Mouse (Mus musculus) limb, embryonic 15.5 days (tissue): ENCODE results near the gene Tmem242. TPM values are rescaled to one million over a fixed set of nuclear protein-coding genes. Genes with fewer than 3 reads are reported as not detected.
"Not testable (repeated sequence)": the region's sequence is repeated elsewhere in the genome, so short reads cannot be mapped to it uniquely, and the experiment has no call there.

Source experiments
- ATAC-seq: fragments of 200-750 bp; cut with Nextera tagmentation; 2 replicates; pipeline ENCODE4 v1.8.0; 2017; ENCODE audit warnings: low read depth, moderate TSS enrichment; ENCODE audit not compliant: insufficient number of reproducible peaks, low FRiP score, low TSS enrichment
- H3K27ac ChIP-seq: fragments of 300-500 bp; sonication (generic); 2 replicates; pipeline ENCODE4 v1.5.1; 2015; ENCODE audit warnings: moderate library complexity, mild to moderate bottlenecking, inconsistent platforms
- H3K27me3 ChIP-seq: fragments of 300-500 bp; sonication (generic); 2 replicates; pipeline ENCODE4 v1.6.1; 2015; ENCODE audit warnings: inconsistent platforms
- H3K36me3 ChIP-seq: fragments of 300-500 bp; sonication (generic); 2 replicates; pipeline ENCODE4 v1.6.1; 2015; ENCODE audit warnings: inconsistent platforms
- H3K4me1 ChIP-seq: fragments of 300-500 bp; sonication (generic); 2 replicates; pipeline ENCODE4 v1.6.1; 2015; ENCODE audit warnings: inconsistent platforms
- H3K4me2 ChIP-seq: fragments of 300-500 bp; sonication (generic); 2 replicates; pipeline ENCODE4 v1.6.1; 2015; ENCODE audit warnings: mild to moderate bottlenecking, inconsistent platforms
- H3K4me3 ChIP-seq: fragments of 300-500 bp; sonication (generic); 2 replicates; pipeline ENCODE4 v1.5.1; 2015; ENCODE audit warnings: mild to moderate bottlenecking, inconsistent platforms
- H3K9ac ChIP-seq: fragments of 300-500 bp; sonication (generic); 2 replicates; pipeline ENCODE4 v1.6.1; 2015; ENCODE audit warnings: inconsistent platforms
- H3K9me3 ChIP-seq: fragments of 300-500 bp; sonication (generic); 2 replicates; pipeline ENCODE4 v1.6.1; 2016; ENCODE audit warnings: inconsistent platforms
- whole genome bisulfite sequencing: fragments of 180-500 bp; shearing (Covaris S2); methylation state at CpG from one replicate; pipeline ENCODE4 v1.1.7; 2015; 5-methylcytosine and 5-hydroxymethylcytosine counted together
- polyA plus RNA-seq: library from polyadenylated mRNA; unstranded; fragments of >200 nt; fragmentation: Nextera tagmentation; extraction: Ambion mirVana; gene quantifications from 2 replicates; pipeline ENCODE4 v1.2.1, GENCODE M21; 2015

Gene Tmem242
- polyA plus RNA-seq, 1 experiment from 2014 or later = 116 TPM

DNA sequence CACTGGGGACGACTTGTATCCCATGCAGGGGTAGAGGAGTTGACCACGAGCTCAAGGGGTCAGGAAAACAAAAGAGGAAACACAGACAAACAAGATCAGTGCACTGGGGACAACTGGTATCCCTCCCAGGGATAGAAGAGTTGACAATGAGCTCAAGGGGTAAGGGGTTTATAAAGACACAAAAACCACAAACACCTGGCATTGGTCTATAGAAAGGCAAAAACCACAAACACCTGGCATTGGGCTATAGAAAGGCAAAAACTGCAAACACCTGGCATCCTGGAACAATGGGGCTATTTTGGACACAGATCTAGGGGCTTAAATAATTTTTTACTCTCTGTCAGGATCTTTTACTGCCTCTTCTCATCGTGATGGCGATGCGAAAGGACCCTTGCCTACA is 2.3 kb upstream of the Tmem242 start:
- ATAC-seq, H3K27ac ChIP-seq, H3K9me3 ChIP-seq, H3K36me3 ChIP-seq, H3K4me2 ChIP-seq, H3K4me3 ChIP-seq, H3K9ac ChIP-seq, H3K27me3 ChIP-seq, H3K4me1 ChIP-seq: not testable (repeated sequence)
- 75% methylated on average over 5 of the region's 5 CpGs for WGBS

DNA sequence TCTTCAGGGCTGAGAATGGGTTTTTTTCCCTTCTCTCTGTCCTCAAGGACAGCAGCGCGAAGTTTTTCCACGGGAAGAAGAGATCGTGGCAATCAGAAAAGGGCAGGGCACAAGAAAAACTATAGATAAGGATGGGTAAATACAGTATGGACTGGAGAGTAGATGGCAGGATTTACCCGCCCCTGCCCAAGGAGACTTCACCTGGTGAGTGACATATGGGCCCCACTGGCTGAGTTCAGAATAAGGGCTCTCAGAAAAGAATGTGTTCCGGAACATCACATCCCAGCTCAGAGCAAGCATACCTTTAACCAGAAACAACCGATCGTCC is 264 bp downstream of the Tmem242 start:
- Histone ChIP-seq H3K9ac (peak overlapping the region; percentile 82), H3K36me3 (no peaks in the 10 kb centered on the region), H3K4me3 (peak overlapping the region; percentile 69), H3K27me3 (no peaks in the 10 kb centered on the region), H3K27ac (peak overlapping the region; percentile 50; the same call in 1 of the 2 replicates), H3K4me1 (peaks cover 10% of the 10 kb centered on the region), H3K9me3 (no peaks in the 10 kb centered on the region), H3K4me2 (peak overlapping the region; percentile 58)
- ATAC-seq = no peak
- WGBS = under 1% methylated on average over 8 of the region's 8 CpGs

DNA sequence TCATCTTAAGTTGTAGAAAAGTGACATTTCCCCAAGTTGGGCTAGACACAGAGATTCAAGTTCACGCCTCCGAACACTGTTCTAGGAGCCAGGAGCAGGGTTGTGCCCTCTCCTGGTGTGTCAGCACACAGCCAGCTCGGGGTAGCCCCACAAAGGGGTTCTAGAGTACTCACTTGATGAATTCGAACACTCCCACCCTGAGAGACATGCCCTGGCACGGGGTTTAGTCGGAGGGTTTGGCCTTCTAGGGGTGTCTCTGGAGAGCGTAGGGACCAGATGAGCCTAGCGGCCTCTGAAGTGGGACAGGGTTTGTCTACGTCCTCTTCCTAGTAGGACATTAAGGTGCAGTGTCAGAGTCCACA is 10.3 kb downstream of the Tmem242 start:
- Histone ChIP-seq H3K27ac (no peak overlapping the region), H3K4me3 (no peak overlapping the region), H3K9me3 (no peaks in the 10 kb centered on the region), H3K4me2 (no peak overlapping the region), H3K27me3 (no peaks in the 10 kb centered on the region), H3K36me3 (peaks cover 30% of the 10 kb centered on the region), H3K9ac (no peak overlapping the region), H3K4me1 (no peaks in the 10 kb centered on the region; the same call in 1 of the 2 replicates)
- WGBS = 73% methylated on average over 9 of the region's 9 CpGs
- ATAC-seq = no peak

DNA sequence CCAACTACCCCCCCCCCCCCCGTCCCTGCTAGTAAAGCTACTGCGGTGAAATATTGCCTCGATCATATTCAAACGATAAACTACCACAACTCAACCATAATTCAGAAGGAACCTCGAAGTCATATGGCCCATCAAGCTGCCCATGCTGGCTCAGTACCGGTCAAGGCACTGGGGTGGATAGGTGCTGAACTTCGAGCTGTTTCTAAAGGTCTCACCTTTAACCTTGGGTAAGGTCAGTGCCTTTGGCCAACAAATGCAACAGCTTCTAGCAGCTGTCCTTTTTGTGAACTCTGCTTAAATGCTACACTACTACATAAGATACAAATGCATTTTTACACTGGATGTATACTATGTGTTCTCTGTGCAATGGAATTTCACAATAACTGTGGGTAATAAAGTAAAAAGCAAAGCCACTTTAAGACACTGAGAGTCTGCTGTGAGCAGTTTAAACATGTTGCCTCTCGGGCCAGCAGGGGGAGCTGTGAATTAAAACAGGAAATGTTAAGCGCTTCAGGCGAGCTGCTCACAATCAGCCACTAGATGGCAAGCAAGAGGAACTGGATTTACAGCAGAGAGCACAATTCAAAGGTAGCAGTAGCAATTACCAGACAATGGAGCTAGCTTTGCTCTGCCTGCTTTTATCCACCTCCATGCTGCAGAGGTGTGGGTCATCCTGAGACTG is 10.8 kb downstream of the Tmem242 start:
- Histone ChIP-seq H3K27ac (no peak overlapping the region), H3K4me3 (no peak overlapping the region), H3K4me1 (no peaks in the 10 kb centered on the region; the same call in 1 of the 2 replicates), H3K4me2 (no peak overlapping the region), H3K36me3 (peaks cover 30% of the 10 kb centered on the region), H3K9ac (no peak overlapping the region), H3K27me3 (no peaks in the 10 kb centered on the region), H3K9me3 (no peaks in the 10 kb centered on the region)
- ATAC-seq = no peak
- WGBS = 56% methylated on average over 10 of the region's 10 CpGs

DNA sequence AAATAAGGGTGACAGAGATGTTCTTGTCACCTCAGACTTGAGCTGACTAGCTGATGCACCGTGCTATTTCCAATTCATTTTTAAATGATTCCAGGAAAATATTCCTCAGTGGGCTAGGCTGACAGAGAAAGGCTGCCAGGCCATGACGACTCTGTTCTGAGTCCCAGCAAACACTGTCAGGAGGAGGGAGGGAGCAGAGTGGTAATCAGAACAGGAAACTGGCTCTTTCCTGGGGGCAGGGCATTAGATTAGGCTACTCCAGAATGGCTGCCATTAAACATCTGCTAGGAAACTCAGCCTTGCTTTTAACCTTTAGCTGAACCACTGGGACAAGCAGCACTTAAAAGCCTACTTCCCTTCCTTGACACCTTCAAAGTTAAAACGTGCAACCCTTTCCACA is 14.9 kb downstream of the Tmem242 start:
- H3K4me3 ChIP-seq = no peak overlapping the region
- no peak overlapping the region for H3K4me2 ChIP-seq
- peaks cover 16% of the 10 kb centered on the region for H3K36me3 ChIP-seq
- no peaks in the 10 kb centered on the region for H3K9me3 ChIP-seq
- H3K9ac ChIP-seq = no peak overlapping the region
- no peak overlapping the region for H3K27ac ChIP-seq
- WGBS = 38% methylated on average over 3 of the region's 3 CpGs
- no peak for ATAC-seq
- peaks cover 4% of the 10 kb centered on the region; the same call in 1 of the 2 replicates for H3K4me1 ChIP-seq
- H3K27me3 ChIP-seq = no peaks in the 10 kb centered on the region

DNA sequence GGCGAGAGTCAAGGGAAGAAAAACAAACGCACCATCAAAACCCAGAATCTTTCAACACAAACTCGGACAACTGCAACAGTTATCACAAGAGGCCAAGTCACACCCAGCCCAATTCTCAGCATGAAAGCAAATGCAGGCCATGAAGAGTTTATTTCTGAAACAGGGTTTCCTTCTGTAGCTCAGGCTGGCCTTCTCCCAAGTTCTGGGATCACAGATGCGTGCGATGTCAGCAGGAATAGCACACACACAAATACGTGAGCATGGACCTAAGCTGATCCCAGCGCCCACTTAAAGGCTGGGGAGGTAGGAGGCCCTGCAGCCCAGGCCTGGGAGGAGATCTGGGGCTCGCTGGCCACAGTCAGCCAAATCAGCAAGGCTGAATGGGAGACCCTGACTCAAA is 15.9 kb downstream of the Tmem242 start:
- H3K4me3 ChIP-seq = no peak overlapping the region
- H3K9me3 ChIP-seq = no peaks in the 10 kb centered on the region
- H3K9ac ChIP-seq = no peak overlapping the region
- H3K27ac ChIP-seq = no peak overlapping the region
- H3K27me3 ChIP-seq = no peaks in the 10 kb centered on the region
- H3K36me3 ChIP-seq = peaks cover 17% of the 10 kb centered on the region
- peaks cover 4% of the 10 kb centered on the region; the same call in 1 of the 2 replicates for H3K4me1 ChIP-seq
- no peak for ATAC-seq
- no peak overlapping the region for H3K4me2 ChIP-seq
- WGBS = 80% methylated on average over 8 of the region's 8 CpGs

DNA sequence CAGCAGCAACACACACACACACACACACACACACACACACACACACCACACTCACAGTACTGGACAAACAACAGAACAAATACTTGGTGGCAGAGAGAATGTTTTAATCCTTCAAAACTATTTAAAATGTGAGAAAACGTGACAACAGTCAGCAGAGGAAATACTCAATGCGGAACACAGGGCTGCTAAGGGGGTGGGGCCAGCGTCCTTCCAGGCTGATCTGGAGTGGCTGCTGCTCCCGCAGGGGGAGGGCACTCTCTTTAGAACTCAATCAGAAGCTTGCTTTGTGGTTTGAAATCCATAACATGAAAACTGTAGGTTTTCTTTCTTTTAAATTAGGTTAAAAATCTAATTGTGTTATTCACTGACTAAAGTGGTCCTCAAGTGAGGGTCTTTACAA is 18.2 kb downstream of the Tmem242 start:
- peaks cover 4% of the 10 kb centered on the region; the same call in 1 of the 2 replicates for H3K4me1 ChIP-seq
- H3K4me3 ChIP-seq = no peak overlapping the region
- H3K27ac ChIP-seq = no peak overlapping the region
- 49% methylated on average over 4 of the region's 4 CpGs for WGBS
- no peak for ATAC-seq
- H3K9me3 ChIP-seq = no peaks in the 10 kb centered on the region
- no peaks in the 10 kb centered on the region for H3K27me3 ChIP-seq
- H3K9ac ChIP-seq = no peak overlapping the region
- no peak overlapping the region for H3K4me2 ChIP-seq
- peaks cover 28% of the 10 kb centered on the region for H3K36me3 ChIP-seq

DNA sequence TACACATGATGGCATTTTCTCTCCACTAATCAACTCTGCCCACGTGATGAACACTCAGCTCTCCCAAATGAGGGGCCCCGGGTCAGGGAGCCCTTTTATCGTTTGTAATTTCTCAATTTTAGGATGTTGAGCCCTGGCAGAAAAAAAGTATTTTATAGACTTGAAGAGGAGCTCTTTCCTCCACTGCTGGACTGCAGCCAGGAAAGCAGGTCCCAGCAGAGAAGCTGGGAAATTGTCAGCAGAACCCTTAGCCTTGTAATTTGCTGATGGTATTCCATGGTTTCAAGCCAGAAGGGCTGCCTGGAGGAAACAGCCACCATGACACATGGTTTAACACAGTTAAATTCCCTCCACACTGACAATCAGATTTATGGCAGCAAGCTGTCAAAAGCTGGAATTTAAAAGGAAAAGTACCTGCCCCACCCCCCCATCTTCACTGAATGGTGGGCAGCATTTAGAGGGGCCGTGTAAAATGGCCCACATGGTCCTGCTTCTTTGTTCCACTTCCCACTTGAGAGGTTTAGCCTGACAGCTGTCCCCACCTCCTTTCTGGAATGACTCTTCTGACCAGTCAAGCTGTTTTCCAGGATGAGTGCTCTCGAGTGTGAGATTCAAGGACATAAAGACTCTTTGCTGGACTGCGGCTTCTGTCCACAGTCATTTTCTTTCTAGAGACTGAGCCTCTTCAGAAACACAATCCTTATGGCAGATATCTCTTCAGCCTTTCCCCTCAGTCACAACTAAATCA is 20.1 kb downstream of the Tmem242 start:
- Histone ChIP-seq H3K9ac (no peak overlapping the region), H3K4me2 (no peak overlapping the region), H3K27ac (no peak overlapping the region), H3K4me1 (peaks cover 4% of the 10 kb centered on the region; the same call in 1 of the 2 replicates), H3K27me3 (no peaks in the 10 kb centered on the region), H3K4me3 (no peak overlapping the region), H3K9me3 (no peaks in the 10 kb centered on the region), H3K36me3 (peaks cover 28% of the 10 kb centered on the region)
- WGBS = 68% methylated on average over 6 of the region's 6 CpGs
- no peak for ATAC-seq

DNA sequence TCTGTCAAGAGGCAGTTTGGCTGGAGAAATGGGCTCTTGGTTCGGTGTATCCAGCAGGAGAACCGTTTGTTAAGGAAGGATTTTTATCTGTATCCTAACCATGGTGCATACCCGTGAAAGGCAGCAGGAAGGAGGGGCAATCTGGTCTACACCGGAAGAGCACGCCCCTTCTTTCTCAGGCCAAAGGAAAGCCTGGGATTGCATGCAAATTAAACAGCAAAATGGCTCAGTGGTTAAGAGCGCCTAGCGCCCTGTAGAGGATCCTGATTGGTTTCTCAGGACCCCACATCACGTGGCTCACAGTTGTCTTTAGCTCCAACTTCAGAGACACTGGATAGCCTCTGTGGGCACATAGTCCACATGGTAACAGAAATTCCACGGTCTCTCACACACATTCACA is 21.0 kb downstream of the Tmem242 start:
- Histone ChIP-seq H3K4me3 (no peak overlapping the region), H3K4me1 (peaks cover 4% of the 10 kb centered on the region; the same call in 1 of the 2 replicates), H3K9ac (no peak overlapping the region), H3K9me3 (no peaks in the 10 kb centered on the region), H3K36me3 (peaks cover 28% of the 10 kb centered on the region), H3K27ac (no peak overlapping the region), H3K27me3 (no peaks in the 10 kb centered on the region), H3K4me2 (no peak overlapping the region)
- WGBS = 91% methylated on average over 9 of the region's 9 CpGs
- ATAC-seq = no peak

DNA sequence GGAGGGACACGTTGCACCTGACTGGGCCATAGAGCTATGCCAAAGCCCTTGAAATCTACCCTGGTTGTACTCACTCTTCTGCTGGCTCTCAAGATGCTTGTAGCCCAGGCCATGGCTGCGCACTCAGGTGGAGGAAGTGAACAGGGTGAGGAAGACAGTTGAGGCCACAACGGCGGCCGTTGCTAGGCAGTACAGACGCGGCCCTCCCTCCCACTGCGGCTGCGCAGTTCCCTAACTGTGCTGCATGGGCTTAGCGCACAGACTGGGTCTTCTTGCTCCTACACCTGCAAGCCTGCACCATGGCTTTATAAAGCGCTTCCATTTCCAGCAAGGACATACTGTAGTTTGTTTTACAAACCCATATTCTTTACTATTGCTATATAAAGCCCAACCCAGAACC is 21.5 kb downstream of the Tmem242 start, which contains the start of gene Ldhal6b:
Gene Ldhal6b (minus strand): TSS at position 223 of the 400 bp plus-strand sequence.
- Histone ChIP-seq H3K4me2 (no peak within 1 kb of the TSS), H3K4me1 (peaks cover 4% of the 10 kb centered on the region; the same call in 1 of the 2 replicates), H3K27me3 (no peaks in the 10 kb centered on the region), H3K4me3 (no peak within 1 kb of the TSS), H3K27ac (no peak within 1 kb of the TSS), H3K36me3 (peaks cover 28% of the 10 kb centered on the region), H3K9me3 (no peaks in the 10 kb centered on the region), H3K9ac (no peak within 1 kb of the TSS)
- WGBS = 97% methylated on average over 11 of the region's 11 CpGs
- ATAC-seq = no peak

DNA sequence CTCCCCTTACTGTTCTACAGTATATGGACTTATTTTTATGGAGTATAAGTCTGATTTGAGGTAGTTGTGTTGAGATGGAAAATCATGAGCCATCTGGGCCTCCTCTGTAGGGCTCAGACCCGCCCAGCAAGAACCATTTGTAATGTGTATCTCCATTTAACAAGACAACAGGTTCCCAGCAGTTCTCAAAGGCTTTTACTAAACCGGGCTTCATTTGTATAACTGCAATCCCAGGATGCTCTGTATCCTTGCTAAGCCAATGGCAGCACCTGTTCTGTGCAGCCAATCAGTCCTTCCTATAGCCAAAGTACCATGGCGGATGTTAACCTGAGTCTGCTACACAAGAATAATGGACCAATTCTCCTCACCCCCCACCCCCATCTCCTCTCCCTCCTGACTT is 23.5 kb downstream of the Tmem242 start:
- ATAC-seq = no peak
- H3K4me2 ChIP-seq = no peak overlapping the region
- H3K27me3 ChIP-seq = no peaks in the 10 kb centered on the region
- no peaks in the 10 kb centered on the region for H3K4me1 ChIP-seq
- H3K4me3 ChIP-seq = no peak overlapping the region
- WGBS = 81% methylated on average over 3 of the region's 3 CpGs
- H3K9ac ChIP-seq = no peak overlapping the region
- peaks cover 22% of the 10 kb centered on the region for H3K36me3 ChIP-seq
- H3K27ac ChIP-seq = no peak overlapping the region
- no peaks in the 10 kb centered on the region for H3K9me3 ChIP-seq

DNA sequence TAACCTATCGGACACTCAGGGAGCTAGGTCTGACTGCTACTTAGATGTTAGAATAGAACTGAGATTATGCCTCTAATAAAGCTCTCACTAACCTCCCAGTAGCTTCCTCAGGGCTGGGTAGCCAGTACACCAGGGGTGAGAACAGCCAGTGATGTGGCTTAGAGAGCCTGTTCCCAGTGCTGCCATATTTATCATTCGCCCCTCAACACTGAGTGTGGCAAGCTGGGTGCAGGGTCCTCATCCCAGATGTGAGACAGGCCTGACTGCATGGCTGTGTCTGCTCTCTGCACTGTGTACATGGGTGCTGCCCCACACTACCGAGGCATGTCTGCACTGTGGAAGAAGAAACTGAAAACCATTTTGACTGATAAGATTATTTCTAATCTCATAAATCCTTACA is 26.0 kb downstream of the Tmem242 start:
- peaks cover 25% of the 10 kb centered on the region for H3K36me3 ChIP-seq
- WGBS = 91% methylated on average over 3 of the region's 3 CpGs
- ATAC-seq = no peak

More for the DNA sequence above, 26.0 kb downstream of the Tmem242 start:
- H3K27ac ChIP-seq = no peak overlapping the region
- no peak overlapping the region for H3K4me2 ChIP-seq
- no peaks in the 10 kb centered on the region for H3K4me1 ChIP-seq
- H3K4me3 ChIP-seq = no peak overlapping the region
- no peak overlapping the region for H3K9ac ChIP-seq
- no peaks in the 10 kb centered on the region for H3K27me3 ChIP-seq
- H3K9me3 ChIP-seq = no peaks in the 10 kb centered on the region
